Mouse (Mus musculus) liver, embryonic 14.5 days (tissue): ENCODE measurements around the gene Fgd3. TPM values are rescaled to one million over a fixed set of nuclear protein-coding genes. Genes with fewer than 3 reads are reported as not detected.
A peak's percentile ranks its signal among the peaks of the same experiment; 100 is the strongest.

Source experiments
- ATAC-seq: fragments of 200-750 bp; cut with Nextera tagmentation; 2 replicates; pipeline ENCODE4 v1.8.0; 2017; ENCODE audit warnings: moderate number of reproducible peaks, mild to moderate bottlenecking, moderate library complexity; ENCODE audit not compliant: insufficient read depth
- DNase-seq, 3 experiments: peaks; one replicate each; pipeline ENCODE4 v3.0.0-alpha.2; 2012 to 2013; ENCODE audit warnings: low read depth in 3 of 3, low spot score in 3 of 3
- H3K27ac ChIP-seq: fragments of 300-500 bp; sonication (generic); 2 replicates; pipeline ENCODE4 v1.5.1; 2014; ENCODE audit warnings: moderate library complexity, mild to moderate bottlenecking, control low read depth, inconsistent platforms
- H3K27me3 ChIP-seq: fragments of 300-500 bp; sonication (generic); 2 replicates; pipeline ENCODE4 v1.6.1; 2014; ENCODE audit warnings: mild to moderate bottlenecking, low read length, moderate library complexity; ENCODE audit not compliant: control insufficient read depth, insufficient read depth
- H3K36me3 ChIP-seq: fragments of 300-500 bp; sonication (generic); replicated peaks from 2 replicates; pipeline ENCODE4 v1.6.1; 2014; ENCODE audit warnings: low read depth; ENCODE audit not compliant: control insufficient read depth, insufficient read depth
- H3K4me1 ChIP-seq, 2 experiments: fragments of 200-500 bp in 1 of 2; fragments of 300-500 bp in 1 of 2; sonication (generic) in 1 of 2; replicated peaks; 2 replicates each; pipeline ENCODE4 v1.6.1; 2012 to 2014; ENCODE audit warnings: antibody characterized with exemption in 1 of 2, inconsistent platforms in 1 of 2, low read length in 1 of 2; ENCODE audit not compliant: control insufficient read depth in 2 of 2, insufficient read depth in 2 of 2
- H3K4me2 ChIP-seq: fragments of 300-500 bp; sonication (generic); 2 replicates; pipeline ENCODE4 v1.6.1; 2014; ENCODE audit warnings: low read depth, mild to moderate bottlenecking, control low read depth, moderate library complexity
- H3K4me3 ChIP-seq, 2 experiments: fragments of 200-500 bp in 1 of 2; fragments of 300-500 bp in 1 of 2; sonication (generic) in 1 of 2; 2 replicates each; pipeline ENCODE4 v1.5.1; 2012 to 2014; ENCODE audit warnings: low read depth in 2 of 2, low read length in 2 of 2, mild to moderate bottlenecking in 2 of 2, control low read depth in 1 of 2, inconsistent platforms in 1 of 2, moderate library complexity in 1 of 2; ENCODE audit not compliant: insufficient read depth in 1 of 2
- H3K9ac ChIP-seq: fragments of 300-500 bp; sonication (generic); replicated peaks from 2 replicates; pipeline ENCODE4 v1.6.1; 2014; ENCODE audit warnings: mild to moderate bottlenecking, control low read depth, moderate library complexity
- H3K9me3 ChIP-seq: fragments of 300-500 bp; sonication (generic); 2 replicates; pipeline ENCODE4 v1.6.1; 2016; ENCODE audit warnings: low read length, mixed read lengths; ENCODE audit not compliant: control insufficient read depth
- CTCF ChIP-seq: IDR thresholded peaks from 2 replicates; pipeline ENCODE4 v1.5.1; 2016; ENCODE audit warnings: antibody characterized with exemption, low read depth, control low read depth
- EP300 ChIP-seq: IDR thresholded peaks from 2 replicates; pipeline ENCODE4 v1.6.1; 2016; ENCODE audit warnings: antibody characterized with exemption, low read depth
- WGBS: fragments of 180-500 bp; shearing (Covaris S2); extraction: QIAGEN DNeasy Blood & Tissue Kit; methylation state at CpG from one replicate; pipeline ENCODE4 v1.1.7; 2014; ENCODE audit not compliant: insufficient replicate concordance; 5-methylcytosine and 5-hydroxymethylcytosine counted together
- polyA plus RNA-seq, 2 experiments: library from polyadenylated mRNA; depleted of rRNA in 1 of 2; stranded (reverse) in 1 of 2; unstranded in 1 of 2; fragments of >200 nt; fragmentation: Nextera tagmentation in 1 of 2; extraction: Ambion mirVana in 1 of 2; gene quantifications; 2 replicates each; pipeline versions ENCODE4 v1.2.1 to v1.2.3; 2012 to 2014

Fgd3 gene
- polyA plus RNA-seq, 2 experiments = 0.11 to 0.64 TPM

DNA sequence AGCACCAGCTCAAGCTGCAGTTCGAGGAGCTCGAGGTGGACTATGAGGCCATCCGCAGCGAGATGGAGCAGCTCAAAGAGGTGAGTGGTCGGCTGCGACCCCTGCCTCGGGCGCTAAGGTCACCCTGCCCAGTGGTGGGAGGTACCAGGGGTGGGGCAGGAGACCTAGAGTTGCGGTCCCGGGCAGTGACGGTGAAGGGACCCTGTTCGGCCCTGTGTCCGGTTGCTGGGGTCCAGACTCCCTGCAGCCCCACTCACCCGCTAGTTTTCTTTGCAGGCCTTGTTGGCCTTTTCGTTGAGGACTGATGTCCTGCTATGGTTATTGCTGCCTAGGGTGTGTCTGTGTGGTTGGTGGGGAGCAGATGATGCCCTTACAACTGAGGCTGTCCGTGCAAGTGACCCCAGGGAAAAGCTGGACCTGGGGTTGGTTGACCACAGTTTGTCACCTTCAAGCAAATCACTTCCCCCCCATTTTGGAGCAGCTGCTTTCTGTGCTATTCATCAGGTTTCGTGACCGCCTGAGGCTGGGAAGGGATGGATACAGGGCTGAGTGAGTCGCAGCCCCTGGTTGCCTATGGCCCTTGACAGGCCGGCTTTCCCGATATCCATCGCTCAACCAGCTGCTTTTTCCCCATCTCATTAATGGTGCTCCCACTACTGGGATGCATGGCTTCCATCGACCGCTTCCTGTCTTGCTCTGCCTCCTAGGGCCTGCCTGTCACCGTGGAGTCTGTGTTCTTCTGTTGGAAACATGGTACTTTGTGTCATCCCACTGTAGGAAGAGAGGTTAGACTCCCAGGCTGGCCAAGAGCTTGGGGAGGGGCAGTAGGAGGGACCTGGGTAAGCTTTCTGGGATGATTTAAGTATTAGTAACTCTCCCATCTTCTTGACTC is 22.0 kb upstream of the Fgd3 start:
- peaks cover 40 to 41% of the 10 kb centered on the region in 2 experiments for H3K4me1 ChIP-seq
- WGBS = 10% methylated on average over 25 of the region's 25 CpGs
- no peaks in the 10 kb centered on the region for H3K9me3 ChIP-seq
- peak overlapping the region; percentile 95 for H3K4me2 ChIP-seq
- H3K27ac ChIP-seq = peak overlapping the region; percentile 41
- peak overlapping the region; percentile 93 for H3K9ac ChIP-seq
- TF ChIP-seq EP300 = no peak
- TF ChIP-seq CTCF = 0 out of 2 replicates have a peak, but pooled peaks have one; percentile 1
- no peak for DNase-seq
- peak; percentile 6 for ATAC-seq
- no peaks in the 10 kb centered on the region for H3K27me3 ChIP-seq
- peak overlapping the region; percentile 86 to 97 for H3K4me3 ChIP-seq
- no peaks in the 10 kb centered on the region; the same call in 1 of the 2 replicates for H3K36me3 ChIP-seq

- H3K4me3 ChIP-seq = peak within 1 kb of the TSS; percentile 94 to 97
- ATAC-seq = peak; percentile 99
- H3K9ac ChIP-seq = peak within 1 kb of the TSS; percentile 93
- H3K4me1 ChIP-seq = peaks cover 38 to 39% of the 10 kb centered on the region in 2 experiments
- H3K36me3 ChIP-seq = no peaks in the 10 kb centered on the region; the same call in 1 of the 2 replicates
- peak within 1 kb of the TSS; percentile 41 for H3K27ac ChIP-seq
- DNase-seq = peak; percentile 97 to 98 (median 98)
- H3K4me2 ChIP-seq = peak within 1 kb of the TSS; percentile 95
- no peaks in the 10 kb centered on the region for H3K27me3 ChIP-seq
- TF ChIP-seq EP300 (no peak), CTCF (peak; percentile 26; the same call in 1 of the 2 replicates)
- no peaks in the 10 kb centered on the region for H3K9me3 ChIP-seq
- WGBS = under 1% methylated on average over 74 of the region's 74 CpGs
Measured at GRCm38 (mm10) chr13:49341012-49341830, 21.1 kb upstream of the Fgd3 start, which contains the start of gene Bicd2. Gene Bicd2, plus strand, starts transcription at chr13:49341585.

- Histone ChIP-seq H3K4me1 (peaks cover 18 to 21% of the 10 kb centered on the region in 2 experiments), H3K27me3 (no peaks in the 10 kb centered on the region), H3K9ac (no peak overlapping the region), H3K36me3 (no peaks in the 10 kb centered on the region), H3K4me3 (no peak overlapping the region), H3K27ac (no peak overlapping the region), H3K9me3 (no peaks in the 10 kb centered on the region), H3K4me2 (no peak overlapping the region)
- 58% methylated on average over 7 of the region's 7 CpGs for WGBS
- TF ChIP-seq CTCF (peak; percentile 76), EP300 (no peak)
- no peak for ATAC-seq
- DNase-seq = no peak
Measured at GRCm38 (mm10) chr13:49338893-49339546, 18.9 kb upstream of the Fgd3 start.

GRCm38 (mm10) chr13:49335077-49335982 is 15.2 kb upstream of the Fgd3 start:
- DNase-seq = no peak
- H3K9ac ChIP-seq = no peak overlapping the region
- no peak overlapping the region for H3K4me2 ChIP-seq
- H3K36me3 ChIP-seq = no peaks in the 10 kb centered on the region
- peaks cover 3 to 6% of the 10 kb centered on the region in 2 experiments; a peak in 2 of 4 replicates for H3K4me1 ChIP-seq
- no peaks in the 10 kb centered on the region for H3K9me3 ChIP-seq
- H3K27me3 ChIP-seq = no peaks in the 10 kb centered on the region
- TF ChIP-seq EP300 (no peak), CTCF (no peak)
- H3K27ac ChIP-seq = no peak overlapping the region
- WGBS = 77% methylated on average over 12 of the region's 12 CpGs
- no peak for ATAC-seq
- H3K4me3 ChIP-seq = no peak overlapping the region
